Mouse (Mus musculus) midbrain, embryonic 10.5 days (tissue): ENCODE data around the gene Alk. TPM values are rescaled to one million over a fixed set of nuclear protein-coding genes. Genes with fewer than 3 reads are reported as not detected.

Experiments
- DNase-seq: peaks from one replicate; pipeline ENCODE4 v3.0.0-alpha.2; 2017; ENCODE audit warnings: low spot score
- H3K27ac ChIP-seq: fragments of 300-500 bp; sonication (generic); replicated peaks from 2 replicates; pipeline ENCODE4 v1.5.1; 2016; ENCODE audit warnings: mild to moderate bottlenecking
- H3K27me3 ChIP-seq: fragments of 300-500 bp; sonication (generic); 2 replicates; pipeline ENCODE4 v1.6.1; 2016; ENCODE audit warnings: low read depth, mild to moderate bottlenecking; ENCODE audit not compliant: poor library complexity, severe bottlenecking
- H3K36me3 ChIP-seq: fragments of 300-500 bp; sonication (generic); 2 replicates; pipeline ENCODE4 v1.6.1; 2016; ENCODE audit warnings: mild to moderate bottlenecking, moderate library complexity
- H3K4me1 ChIP-seq: fragments of 300-500 bp; sonication (generic); 2 replicates; pipeline ENCODE4 v1.6.1; 2016
- H3K4me3 ChIP-seq: fragments of 300-500 bp; sonication (generic); 2 replicates; pipeline ENCODE4 v1.5.1; 2016; ENCODE audit warnings: mild to moderate bottlenecking, moderate library complexity
- H3K9me3 ChIP-seq: fragments of 300-500 bp; sonication (generic); replicated peaks from 2 replicates; pipeline ENCODE4 v1.6.1; 2016; ENCODE audit warnings: mild to moderate bottlenecking
- WGBS: fragments of 180-500 bp; shearing (Covaris S2); methylation state at CpG from one replicate; pipeline ENCODE4 v1.1.7; 2016; 5-methylcytosine and 5-hydroxymethylcytosine counted together
- polyA plus RNA-seq: library from polyadenylated mRNA; unstranded; fragments of >200 nt; fragmentation: Nextera tagmentation; extraction: Ambion mirVana; gene quantifications from 2 replicates; pipeline ENCODE4 v1.2.1, GENCODE M21; 2016

Gene Alk
- polyA plus RNA-seq, 1 experiment from 2014 or later = 0.21 TPM

- H3K4me3 ChIP-seq = no peak overlapping the region
- DNase-seq = no peak
- H3K4me1 ChIP-seq = peaks cover 9% of the 10 kb centered on the region
- H3K27me3 ChIP-seq = no peaks in the 10 kb centered on the region
- H3K27ac ChIP-seq = no peak overlapping the region
- WGBS = 93% methylated on average over 3 of the region's 3 CpGs
- H3K36me3 ChIP-seq = no peaks in the 10 kb centered on the region
- no peaks in the 10 kb centered on the region for H3K9me3 ChIP-seq
Measured at GRCm38 (mm10) chr17:71913188-71913587, 691.2 kb downstream of the Alk start.

GRCm38 (mm10) chr17:71909107-71909506 lies 695.3 kb downstream of the Alk start:
- Histone ChIP-seq H3K27me3 (no peaks in the 10 kb centered on the region), H3K9me3 (no peaks in the 10 kb centered on the region), H3K27ac (no peak overlapping the region), H3K36me3 (no peaks in the 10 kb centered on the region), H3K4me1 (no peaks in the 10 kb centered on the region), H3K4me3 (no peak overlapping the region)
- WGBS = 49% methylated on average over 3 of the region's 3 CpGs
- DNase-seq = no peak

DNA sequence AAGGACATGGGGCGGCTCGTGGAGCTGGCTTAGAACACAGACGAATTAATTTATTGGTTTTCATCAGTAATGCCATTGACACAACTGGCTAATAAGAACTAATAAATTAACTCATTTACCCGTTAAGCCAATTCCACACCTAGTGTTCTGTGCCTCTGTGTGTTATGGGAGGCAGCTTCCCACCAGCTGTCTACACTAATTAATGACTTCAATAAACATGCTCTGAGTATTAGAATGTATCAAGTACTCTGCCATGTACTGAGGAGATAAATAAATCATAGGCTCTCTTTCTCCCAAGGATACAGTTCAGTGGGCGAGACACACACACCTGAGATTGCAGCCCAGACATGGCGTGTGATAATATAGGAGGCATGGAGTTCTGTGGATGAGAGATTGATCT lies 723.1 kb downstream of the Alk start:
- Histone ChIP-seq H3K36me3 (no peaks in the 10 kb centered on the region), H3K27ac (no peak overlapping the region), H3K27me3 (no peaks in the 10 kb centered on the region), H3K4me1 (no peaks in the 10 kb centered on the region), H3K9me3 (peaks cover 6% of the 10 kb centered on the region; the same call in 1 of the 2 replicates), H3K4me3 (no peak overlapping the region)
- 93% methylated on average over 6 of the region's 6 CpGs for WGBS
- DNase-seq = no peak

DNA sequence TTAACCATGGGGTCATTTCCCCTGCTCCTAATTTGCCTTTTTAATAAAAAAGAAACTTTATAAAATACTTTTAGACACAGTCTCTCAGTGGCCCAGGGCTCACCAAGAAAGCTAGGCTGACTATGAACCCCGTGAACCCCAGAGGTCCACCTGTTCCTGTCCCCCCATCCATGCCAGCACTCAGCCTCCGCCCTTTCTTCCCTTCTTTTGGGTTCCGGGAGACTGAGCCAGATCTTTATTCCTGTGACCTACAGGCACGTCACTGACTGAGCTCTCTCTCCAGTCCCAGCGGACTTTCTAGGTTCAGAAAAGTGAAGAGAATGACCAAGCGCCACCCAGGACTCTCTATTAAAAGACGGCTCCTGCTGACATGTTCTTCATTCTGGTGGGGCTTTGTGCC lies 728.9 kb downstream of the Alk start:
- Histone ChIP-seq H3K9me3 (no peaks in the 10 kb centered on the region), H3K4me3 (no peak overlapping the region), H3K27ac (no peak overlapping the region), H3K36me3 (no peaks in the 10 kb centered on the region), H3K27me3 (peaks cover 2% of the 10 kb centered on the region), H3K4me1 (no peaks in the 10 kb centered on the region)
- no peak for DNase-seq
- 81% methylated on average over 7 of the region's 7 CpGs for WGBS

GRCm38 (mm10) chr17:71874795-71875194 lies 729.6 kb downstream of the Alk start:
- Histone ChIP-seq H3K4me3 (no peak overlapping the region), H3K27ac (no peak overlapping the region), H3K9me3 (no peaks in the 10 kb centered on the region), H3K4me1 (peaks cover 1% of the 10 kb centered on the region), H3K36me3 (no peaks in the 10 kb centered on the region), H3K27me3 (peaks cover 9% of the 10 kb centered on the region)
- 88% methylated on average over 9 of the region's 9 CpGs for WGBS
- DNase-seq = no peak

GRCm38 (mm10) chr17:71874077-71874476 lies 730.4 kb downstream of the Alk start:
- peak; percentile 47 for DNase-seq
- 38% methylated on average over 6 of the region's 6 CpGs for WGBS
- Histone ChIP-seq H3K27me3 (peaks cover 14% of the 10 kb centered on the region), H3K4me1 (peaks cover 9% of the 10 kb centered on the region), H3K36me3 (no peaks in the 10 kb centered on the region), H3K4me3 (no peak overlapping the region), H3K27ac (no peak overlapping the region), H3K9me3 (no peaks in the 10 kb centered on the region)

DNA sequence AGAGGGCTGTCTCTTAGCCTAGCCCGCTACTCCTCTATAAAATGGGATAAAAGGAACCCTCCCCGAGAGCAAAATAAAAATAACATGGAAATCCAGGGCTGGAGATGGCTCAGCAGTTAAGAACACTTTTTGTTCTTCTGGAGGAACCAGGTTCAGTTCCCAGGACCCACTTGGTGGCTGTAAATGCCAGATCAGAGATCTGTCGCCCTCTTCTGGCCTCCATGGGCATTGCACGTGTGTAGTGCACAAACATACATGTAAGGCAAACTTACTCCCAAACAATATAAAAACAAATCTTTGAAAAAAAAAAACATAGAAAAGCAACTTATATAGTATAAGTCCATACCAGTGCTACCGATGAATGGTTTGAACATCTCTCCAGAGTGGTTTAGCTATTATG lies 731.5 kb downstream of the Alk start:
- 63% methylated on average over 5 of the region's 5 CpGs for WGBS
- H3K27me3 ChIP-seq = peaks cover 18% of the 10 kb centered on the region
- peak; percentile 23 for DNase-seq

DNA sequence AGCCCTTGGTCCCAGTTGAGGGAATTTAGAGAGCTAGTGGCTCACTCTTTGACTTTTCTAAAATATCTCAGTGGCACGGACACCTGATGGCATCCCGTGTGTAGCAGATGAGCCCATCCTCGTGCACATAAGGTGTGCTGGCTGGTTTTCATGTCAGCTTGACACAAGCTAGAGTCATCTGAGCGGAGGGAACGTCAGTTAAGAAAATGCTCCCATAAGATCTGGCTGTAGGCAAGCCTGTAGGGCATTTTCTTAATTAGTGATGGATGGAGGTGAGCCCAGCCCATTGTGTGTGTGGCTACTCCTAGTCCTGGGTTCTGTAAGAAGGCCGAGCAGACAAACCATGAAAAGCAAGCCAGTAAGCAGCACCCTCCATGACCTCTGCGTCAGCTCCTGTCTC lies 732.4 kb downstream of the Alk start:
- no peak for DNase-seq
- H3K4me3 ChIP-seq = no peak overlapping the region
- H3K4me1 ChIP-seq = peaks cover 12% of the 10 kb centered on the region
- H3K9me3 ChIP-seq = no peaks in the 10 kb centered on the region
- no peak overlapping the region for H3K27ac ChIP-seq
- H3K27me3 ChIP-seq = peaks cover 18% of the 10 kb centered on the region
- 92% methylated on average over 7 of the region's 7 CpGs for whole genome bisulfite sequencing
- no peaks in the 10 kb centered on the region for H3K36me3 ChIP-seq

More for the DNA sequence above, 731.5 kb downstream of the Alk start:
- Histone ChIP-seq H3K36me3 (no peaks in the 10 kb centered on the region), H3K4me3 (no peak overlapping the region), H3K4me1 (peaks cover 12% of the 10 kb centered on the region), H3K9me3 (no peaks in the 10 kb centered on the region), H3K27ac (no peak overlapping the region)

DNA sequence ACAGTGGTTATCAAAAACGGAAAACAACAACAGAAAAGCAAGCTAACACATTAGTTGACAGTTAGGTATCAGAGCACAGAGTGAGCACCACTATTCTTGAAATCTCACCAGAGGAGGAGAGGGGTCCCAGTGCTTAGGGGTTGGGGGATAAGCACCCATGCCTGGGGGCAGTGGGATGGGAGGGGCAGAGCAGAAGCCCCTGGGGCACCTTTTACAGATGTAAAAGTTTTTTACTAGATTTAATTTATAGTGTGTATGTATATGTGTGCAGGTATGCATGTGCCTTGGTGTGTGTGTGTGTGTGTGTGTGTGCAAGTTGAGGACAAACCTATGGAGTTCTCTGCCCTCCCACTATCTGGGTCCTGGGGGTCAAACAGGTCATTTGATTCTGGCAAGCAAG lies 733.8 kb downstream of the Alk start:
- WGBS = 95% methylated on average over 1 of the region's 1 CpGs
- no peaks in the 10 kb centered on the region for H3K9me3 ChIP-seq
- no peak for DNase-seq
- H3K27ac ChIP-seq = no peak overlapping the region
- no peaks in the 10 kb centered on the region for H3K36me3 ChIP-seq
- peaks cover 12% of the 10 kb centered on the region for H3K4me1 ChIP-seq
- H3K27me3 ChIP-seq = peaks cover 18% of the 10 kb centered on the region
- no peak overlapping the region for H3K4me3 ChIP-seq

- Histone ChIP-seq H3K27ac (no peak overlapping the region), H3K36me3 (no peaks in the 10 kb centered on the region), H3K4me3 (no peak overlapping the region), H3K9me3 (no peaks in the 10 kb centered on the region), H3K27me3 (peaks cover 18% of the 10 kb centered on the region), H3K4me1 (peaks cover 12% of the 10 kb centered on the region)
- 87% methylated on average over 8 of the region's 8 CpGs for WGBS
- no peak for DNase-seq
Measured at GRCm38 (mm10) chr17:71870232-71870621, 734.2 kb downstream of the Alk start.

- H3K9me3 ChIP-seq = no peaks in the 10 kb centered on the region
- peak overlapping the region; percentile 58 for H3K4me3 ChIP-seq
- H3K27me3 ChIP-seq = peaks cover 18% of the 10 kb centered on the region
- peak overlapping the region; percentile 86 for H3K27ac ChIP-seq
- DNase-seq = peak; percentile 69
- peaks cover 12% of the 10 kb centered on the region for H3K4me1 ChIP-seq
- 6% methylated on average over 60 of the region's 60 CpGs for WGBS
- H3K36me3 ChIP-seq = no peaks in the 10 kb centered on the region
Measured at GRCm38 (mm10) chr17:71869372-71870231, 734.8 kb downstream of the Alk start.

DNA sequence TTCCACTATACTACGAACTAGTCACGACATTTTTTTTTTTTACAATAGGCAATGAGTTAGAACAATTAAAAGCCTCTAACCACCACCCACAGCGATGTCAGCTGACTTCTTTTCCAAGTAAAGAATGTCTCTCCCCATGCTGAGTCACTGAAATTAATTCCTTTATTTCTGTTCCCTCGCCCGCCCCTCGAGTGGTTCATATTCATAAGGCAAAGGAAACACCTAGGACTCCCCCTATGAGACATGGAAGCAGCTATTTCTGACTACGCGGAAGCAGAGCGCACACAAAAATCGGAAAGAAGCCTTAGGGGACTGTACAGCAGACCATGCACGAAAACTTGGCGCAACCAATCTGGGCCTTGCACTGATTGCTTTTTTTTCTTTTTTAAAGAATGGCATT lies 735.6 kb downstream of the Alk start:
- WGBS = 90% methylated on average over 12 of the region's 12 CpGs
- Histone ChIP-seq H3K36me3 (no peaks in the 10 kb centered on the region), H3K27ac (no peak overlapping the region), H3K4me1 (peaks cover 12% of the 10 kb centered on the region), H3K4me3 (peak overlapping the region; percentile 58; the same call in 1 of the 2 replicates), H3K27me3 (peaks cover 18% of the 10 kb centered on the region), H3K9me3 (no peaks in the 10 kb centered on the region)
- DNase-seq = no peak

- peaks cover 12% of the 10 kb centered on the region for H3K4me1 ChIP-seq
- no peak overlapping the region for H3K27ac ChIP-seq
- H3K36me3 ChIP-seq = no peaks in the 10 kb centered on the region
- no peak overlapping the region for H3K4me3 ChIP-seq
- 89% methylated on average over 2 of the region's 2 CpGs for WGBS
- no peaks in the 10 kb centered on the region for H3K9me3 ChIP-seq
- DNase-seq = no peak
- peaks cover 18% of the 10 kb centered on the region for H3K27me3 ChIP-seq
Measured at GRCm38 (mm10) chr17:71867892-71868291, 736.5 kb downstream of the Alk start.
